Mouse (Mus musculus): Measurements from ENCODE around the gene Rad23a. TPM values are rescaled to one million over a fixed set of nuclear protein-coding genes. Genes with fewer than 3 reads are reported as not detected.
A peak's percentile ranks its signal among the peaks of the same experiment; 100 is the strongest.

Gene Rad23a
- polyA plus RNA-seq, 1 experiment = 57.6 TPM

- no peak for TF ChIP-seq CTCF (IDR thresholded peaks at IDR 0.05; ENCODE audit: borderline replicate concordance, insufficient read depth, low read length)
- TF ChIP-seq POLR2A (IDR thresholded peaks at IDR 0.05; ENCODE audit: low read depth, low read length) = no peak; the same call in 1 of the 2 replicates
- peaks cover 50% of the 10 kb centered on the region for H3K4me1 ChIP-seq (ENCODE audit: control insufficient read depth, insufficient read depth, low read length)
- H3K4me3 ChIP-seq (ENCODE audit: insufficient read depth, low read length) = peak overlapping the region; percentile 23
- H3K27ac ChIP-seq (ENCODE audit: insufficient read depth, low read length) = peak overlapping the region; percentile 88
Observed at GRCm38 (mm10) chr8:84784681-84785505, 55.6 kb downstream of the Rad23a start.

Other genes starting within 250 kb of the Rad23a start
- gene Ier2, start 177.8 kb downstream of the Rad23a start, polyA plus RNA-seq (2011; ENCODE audit: insufficient read length, low read depth, missing spikeins) = 38.2 and 38.6 TPM in 2 replicates
- 80.2 and 86.7 TPM in 2 replicates for gene Trmt1, start 154.4 kb downstream of the Rad23a start, polyA plus RNA-seq (2011; ENCODE audit: insufficient read length, low read depth, missing spikeins)
- gene Nacc1, start 152.8 kb downstream of the Rad23a start, polyA plus RNA-seq (2011; ENCODE audit: insufficient read length, low read depth, missing spikeins) = 47.2 and 54.9 TPM in 2 replicates
- not detected in 2 replicates for gene Lyl1, start 139.2 kb downstream of the Rad23a start, polyA plus RNA-seq (2011; ENCODE audit: insufficient read length, low read depth, missing spikeins)
- 0.74 TPM in 1 of 2 replicates, not detected in the other for gene G430095P16Rik, start 117.7 kb downstream of the Rad23a start, polyA plus RNA-seq (2011; ENCODE audit: insufficient read length, low read depth, missing spikeins)
- gene Nfix, start 40.3 kb downstream of the Rad23a start, polyA plus RNA-seq (2011; ENCODE audit: insufficient read length, low read depth, missing spikeins) = 173 and 236 TPM in 2 replicates
- gene Dand5, start 17.8 kb downstream of the Rad23a start, polyA plus RNA-seq (2011; ENCODE audit: insufficient read length, low read depth, missing spikeins) = 2.0 and 2.3 TPM in 2 replicates
- 11.7 and 12.6 TPM in 2 replicates for gene Gadd45gip1, start 9.1 kb downstream of the Rad23a start, polyA plus RNA-seq (2011; ENCODE audit: insufficient read length, low read depth, missing spikeins)
- 1,122 and 1,201 TPM in 2 replicates for gene Calr, start 6.3 kb upstream of the Rad23a start, polyA plus RNA-seq (2011; ENCODE audit: insufficient read length, low read depth, missing spikeins)
- 41.0 and 43.5 TPM in 2 replicates for gene Farsa, start 16.3 kb upstream of the Rad23a start, polyA plus RNA-seq (2011; ENCODE audit: insufficient read length, low read depth, missing spikeins)
- gene Syce2, start 31.4 kb upstream of the Rad23a start, polyA plus RNA-seq (2011; ENCODE audit: insufficient read length, low read depth, missing spikeins) = 8.7 and 18.9 TPM in 2 replicates
- gene Gcdh, start 53.3 kb upstream of the Rad23a start, polyA plus RNA-seq (2011; ENCODE audit: insufficient read length, low read depth, missing spikeins) = 18.6 and 23.5 TPM in 2 replicates
- gene Klf1, start 61.3 kb upstream of the Rad23a start, polyA plus RNA-seq (2011; ENCODE audit: insufficient read length, low read depth, missing spikeins) = not detected in 2 replicates
- gene Dnase2a, start 67.9 kb upstream of the Rad23a start, polyA plus RNA-seq (2011; ENCODE audit: insufficient read length, low read depth, missing spikeins) = 17.2 and 19.7 TPM in 2 replicates
- not detected in 2 replicates for gene Mast1, start 96.7 kb upstream of the Rad23a start, polyA plus RNA-seq (2011; ENCODE audit: insufficient read length, low read depth, missing spikeins)
- gene Rtbdn, start 106.3 kb upstream of the Rad23a start, polyA plus RNA-seq (2011; ENCODE audit: insufficient read length, low read depth, missing spikeins) = not detected in 2 replicates
- gene Gm49661, start 128.8 kb upstream of the Rad23a start, polyA plus RNA-seq (2011; ENCODE audit: insufficient read length, low read depth, missing spikeins) = not detected in 2 replicates
- 244 and 312 TPM in 2 replicates for gene Prdx2, start 128.9 kb upstream of the Rad23a start, polyA plus RNA-seq (2011; ENCODE audit: insufficient read length, low read depth, missing spikeins)
- gene Rnaseh2a, start 129.1 kb upstream of the Rad23a start, polyA plus RNA-seq (2011; ENCODE audit: insufficient read length, low read depth, missing spikeins) = 27.9 and 30.7 TPM in 2 replicates
- gene Junb, start 138.1 kb upstream of the Rad23a start, polyA plus RNA-seq (2011; ENCODE audit: insufficient read length, low read depth, missing spikeins) = 35.0 and 42.0 TPM in 2 replicates
- 7.9 and 8.1 TPM in 2 replicates for gene Hook2, start 149.9 kb upstream of the Rad23a start, polyA plus RNA-seq (2011; ENCODE audit: insufficient read length, low read depth, missing spikeins)
- gene Best2, start 173.9 kb upstream of the Rad23a start, polyA plus RNA-seq (2011; ENCODE audit: insufficient read length, low read depth, missing spikeins) = not detected in 2 replicates
- 71.1 and 73.2 TPM in 2 replicates for gene Asna1, start 184.6 kb upstream of the Rad23a start, polyA plus RNA-seq (2011; ENCODE audit: insufficient read length, low read depth, missing spikeins)
- 108 and 117 TPM in 2 replicates for gene Trir, start 186.2 kb upstream of the Rad23a start, polyA plus RNA-seq (2011; ENCODE audit: insufficient read length, low read depth, missing spikeins)
- 106 and 120 TPM in 2 replicates for gene Tnpo2, start 196.2 kb upstream of the Rad23a start, polyA plus RNA-seq (2011; ENCODE audit: insufficient read length, low read depth, missing spikeins)
- gene Fbxw9, start 219.4 kb upstream of the Rad23a start, polyA plus RNA-seq (2011; ENCODE audit: insufficient read length, low read depth, missing spikeins) = 28.8 TPM in 2 replicates
- gene Gm5741, start 227.3 kb upstream of the Rad23a start, polyA plus RNA-seq (2011; ENCODE audit: insufficient read length, low read depth, missing spikeins) = not detected in 2 replicates
- 36.1 and 36.7 TPM in 2 replicates for gene Dhps, start 231.1 kb upstream of the Rad23a start, polyA plus RNA-seq (2011; ENCODE audit: insufficient read length, low read depth, missing spikeins)
- 133 and 144 TPM in 2 replicates for gene Wdr83os, start 240.1 kb upstream of the Rad23a start, polyA plus RNA-seq (2011; ENCODE audit: insufficient read length, low read depth, missing spikeins)
- 19.5 and 22.2 TPM in 2 replicates for gene Wdr83, start 240.6 kb upstream of the Rad23a start, polyA plus RNA-seq (2011; ENCODE audit: insufficient read length, low read depth, missing spikeins)
- 45.5 and 51.3 TPM in 2 replicates for gene Man2b1, start 242.6 kb upstream of the Rad23a start, polyA plus RNA-seq (2011; ENCODE audit: insufficient read length, low read depth, missing spikeins)

Measured in embryonic fibroblast, embryonic 13.5 days (primary cell).